16 mouse cellular contexts compared by ENCODE assay signal in the genomic region with DNA sequence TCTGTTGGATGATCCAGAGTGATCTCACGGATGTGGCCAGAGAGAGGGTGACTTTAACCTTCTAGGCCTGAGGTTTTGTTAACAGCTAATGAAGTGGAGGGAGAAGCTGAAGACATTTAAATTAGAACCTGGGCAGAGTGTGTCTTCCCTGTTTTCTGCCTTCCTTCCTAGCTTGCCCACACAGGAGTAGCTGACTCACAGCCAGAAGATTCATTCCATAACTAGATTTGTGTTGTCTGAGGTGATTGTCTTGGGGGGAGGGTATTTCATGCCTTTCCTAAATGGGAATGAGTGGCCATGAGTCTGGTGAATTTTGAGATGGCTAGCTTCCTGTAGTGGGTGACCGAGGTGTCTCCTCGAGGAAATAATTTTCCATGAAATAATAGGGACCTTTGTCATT. TPM values are rescaled to one million over a fixed set of nuclear protein-coding genes. Genes with fewer than 3 reads are reported as not detected.
DNase-seq lines count a peak whose midpoint lies in the region; ATAC-seq and TF ChIP-seq lines count a peak whose summit lies in the region.
"Had no signal": no experiment of that assay in that cellular context is flagged by ENCODE, and none has a peak within 500 bp of the region (broad histone marks: within the 10 kb centered on the region; RNA-seq: fewer than 3 reads in every experiment).

No protein-coding gene starts in this region.

- no peak for TF ChIP-seq POLR2A in small intestine, adult 2 months (IDR thresholded peaks at IDR 0.05; ENCODE audit: low read depth, low read length)

- no peak for DNase-seq in heart, embryonic 10.5 days (ENCODE audit: low spot score)
- no peak for DNase-seq in heart, postnatal 36 days
- DNase-seq in kidney, postnatal 25 days: no peak
- no peak for DNase-seq in Patski (ENCODE audit: low read depth, low spot score)
- DNase-seq in ovary, postnatal 10 days (ENCODE audit: low spot score): no peak
- DNase-seq: adrenal gland, postnatal 36 days; B cell, adult 2 months; kidney, postnatal 14 days; lung, adult 2 months; thymus, postnatal 36 days had no signal

- H3K4me2 ChIP-seq in kidney, embryonic 16.5 days (replicated peaks; ENCODE audit: low read depth, low read length): no peak overlapping the region

- intact Hi-C loops in heart, postnatal 36 days (cut with DNase I): no loop called here

- in situ Hi-C loops in Patski (cut with MboI; ENCODE audit: low pct_unique_long_range_greater_than_20kb): no loop called here

- POLR2A ChIA-PET in Patski (lab: Charles Lee): interaction anchor here (0.7 kb wide), 1 partner anchor 14 kb away, joined by 3 read pairs; no protein-coding TSS in a partner anchor

- H3K27me3 ChIP-seq in heart, embryonic 10.5 days (ENCODE audit: insufficient read depth, poor library complexity, severe bottlenecking): no peaks in the 10 kb centered on the region
- H3K27me3 ChIP-seq in kidney, embryonic 16.5 days (ENCODE audit: insufficient read depth, low read length): no peaks in the 10 kb centered on the region
- no peaks in the 10 kb centered on the region for H3K27me3 ChIP-seq in Patski
- H3K27me3 ChIP-seq in small intestine, adult 2 months (ENCODE audit: control insufficient read depth, insufficient read depth, low read length): no peaks in the 10 kb centered on the region

- peaks cover 76% of the 10 kb centered on the region for H3K4me1 ChIP-seq in heart, embryonic 10.5 days
- H3K4me1 ChIP-seq in kidney, embryonic 16.5 days (ENCODE audit: insufficient read depth, low read length): peaks cover 70% of the 10 kb centered on the region
- H3K4me1 ChIP-seq in small intestine, adult 2 months (ENCODE audit: control insufficient read depth, insufficient read depth, insufficient read length, low read length): peaks cover 46% of the 10 kb centered on the region

- no peak overlapping the region; the same call in 1 of the 2 replicates for H3K4me3 ChIP-seq in heart, embryonic 10.5 days
- no peak overlapping the region for H3K4me3 ChIP-seq in kidney, embryonic 16.5 days (ENCODE audit: low read length)
- no peak overlapping the region for H3K4me3 ChIP-seq in small intestine, adult 2 months (ENCODE audit: low read depth, low read length)

- peak overlapping the region; percentile 70; the same call in 1 of the 2 replicates for H3K27ac ChIP-seq in heart, embryonic 10.5 days
- peak overlapping the region; percentile 52; the same call in 1 of the 2 replicates for H3K27ac ChIP-seq in kidney, embryonic 16.5 days (ENCODE audit: low read length)
- peak overlapping the region; percentile 12; the same call in 1 of the 2 replicates for H3K27ac ChIP-seq in small intestine, adult 2 months (ENCODE audit: insufficient read depth, low read depth, low read length)

- CTCF ChIA-PET in Patski (lab: Charles Lee): interaction anchor here (0.9 to 1.1 kb wide), 2 partner anchors 10 to 40 kb away, joined by 3 to 4 read pairs; no protein-coding TSS in a partner anchor

- H3K9me3 ChIP-seq in heart, embryonic 10.5 days: no peaks in the 10 kb centered on the region
- H3K9me3 ChIP-seq in kidney, embryonic 16.5 days (ENCODE audit: low read length): no peaks in the 10 kb centered on the region
- H3K9me3 ChIP-seq: G1E had no signal

- no peak for TF ChIP-seq CTCF in Patski (IDR thresholded peaks at IDR 0.05)
- no peak for TF ChIP-seq CTCF in small intestine, adult 2 months (IDR thresholded peaks at IDR 0.05; ENCODE audit: extremely low read depth, insufficient read length, insufficient replicate concordance, low read depth, low read length)

- WGBS in heart, embryonic 10.5 days: 56% methylated on average over 3 of the region's 3 CpGs
- WGBS in kidney, embryonic 16.5 days: 22% methylated on average over 3 of the region's 3 CpGs
- 18% methylated on average over 3 of the region's 3 CpGs for WGBS in small intestine, adult 2 months

- no peak for ATAC-seq in kidney, embryonic 16.5 days (ENCODE audit: low FRiP score, low TSS enrichment)
- peak; percentile 10 for ATAC-seq in Patski
- ATAC-seq: activated CD4-positive, CD25-positive, alpha-beta regulatory T cell, adult 4 months; hindbrain, embryonic 16.5 days; midbrain, embryonic 16.5 days had no signal

- H3K9ac ChIP-seq in kidney, embryonic 16.5 days (replicated peaks; ENCODE audit: low read length): no peak overlapping the region

- H3K36me3 ChIP-seq in heart, embryonic 10.5 days: no peaks in the 10 kb centered on the region
- no peaks in the 10 kb centered on the region for H3K36me3 ChIP-seq in kidney, embryonic 16.5 days (ENCODE audit: insufficient read depth, low read length)
- H3K36me3 ChIP-seq in small intestine, adult 2 months (ENCODE audit: control insufficient read depth, insufficient read depth, low read length): no peaks in the 10 kb centered on the region

RNA-seq across cellular contexts. Expression of a gene that starts 7.5 kb away (rescaled TPM):
- polyA plus RNA-seq in heart, embryonic 10.5 days (2016; fragmentation: Nextera tagmentation; extraction: Ambion mirVana): 18.3 and 21.8 TPM in 2 replicates
- 10 to 100 TPM; 52.4 to 55.3 TPM for total RNA-seq in heart, postnatal 36 days (2021)
- polyA plus RNA-seq in kidney, embryonic 16.5 days (2015; fragmentation: Nextera tagmentation; extraction: Ambion mirVana): 18.3 and 19.1 TPM in 2 replicates
- 71.9 TPM for polyA plus RNA-seq in Patski (2021)
- 16.9 and 25.9 TPM in 2 replicates for polyA plus RNA-seq in small intestine, adult 2 months (2012; rRNA removed)

Comparison
In these comparisons a context has a peak if more than half of its experiments do, and no peak if none do; other contexts are left out.
1. H3K27ac ChIP-seq: peak in every context shown above with its lines; median percentile 70 in heart, embryonic 10.5 days; 52 in kidney, embryonic 16.5 days; 12 in small intestine, adult 2 months.